Mouse (Mus musculus) Patski (cell line): ENCODE results near the gene Ryk. TPM values are rescaled to one million over a fixed set of nuclear protein-coding genes. Genes with fewer than 3 reads are reported as not detected.

Source experiments
- ATAC-seq: fragments of 100-300 bp; one replicate; pipeline ENCODE4 v1.8.0; 2021
- CTCF ChIA-PET: fragments of 350-600 bp; sonication (Branson Sonifier 250); formaldehyde crosslinking; loops from one replicate; lab custom pipeline; 2022; ENCODE audit warnings: inconsistent platforms; lab: Charles Lee
- POLR2A ChIA-PET: fragments of 350-600 bp; sonication (Branson Sonifier 250); formaldehyde crosslinking; loops from one replicate; lab custom pipeline; 2022; ENCODE audit warnings: antibody characterized with exemption, inconsistent platforms; lab: Charles Lee
- DNase-seq: peaks from one replicate; pipeline ENCODE4 v3.0.0-alpha.2; 2011; ENCODE audit warnings: low read depth, low spot score
- H3K27me3 ChIP-seq: fragments of 371-371 bp; one replicate; pipeline ENCODE4 v1.5.1; 2021
- CTCF ChIP-seq: fragments of 100-300 bp; IDR thresholded peaks from one replicate; pipeline ENCODE4 v1.5.1; 2021
- in situ Hi-C: fragments of 300-500 bp; cut with MboI; formaldehyde crosslinking; loops from 3 replicates; pipeline ENCODE4 v1.11.1; 2018; ENCODE audit warnings: low pct_unique_long_range_greater_than_20kb, mixed read lengths
- polyA plus RNA-seq: library from polyadenylated mRNA; unstranded; gene quantifications from one replicate; pipeline ENCODE4 v1.2.3, GENCODE M21; 2021

The Ryk gene
- polyA plus RNA-seq, 1 experiment from 2014 or later, result 141 TPM

- in situ Hi-C loops, result loop anchor here (5.0 kb wide), 3 partner anchors 78 to 228 kb away; no protein-coding TSS in a partner anchor
- H3K27me3 ChIP-seq, result no peaks in the 10 kb centered on the region
- DNase-seq, result no peak
- CTCF ChIA-PET, result interaction anchor here (0.8 to 5.7 kb wide), 5 partner anchors 18 to 228 kb away, joined by 3 to 54 read pairs (median 3); no protein-coding TSS in a partner anchor
- no peak for ATAC-seq
- POLR2A ChIA-PET, result interaction anchor here (0.5 to 1.1 kb wide), 2 partner anchors 25 to 202 kb away, joined by 3 read pairs; no protein-coding TSS in a partner anchor
- TF ChIP-seq CTCF, result no peak
Measured at GRCm38 (mm10) chr9:102864931-102865330, 30.2 kb downstream of the Ryk start.

GRCm38 (mm10) chr9:102865946-102866737 lies 31.4 kb downstream of the Ryk start:
- ATAC-seq, result no peak
- in situ Hi-C loops, result loop anchor here (5.0 kb wide), 3 partner anchors 79 to 229 kb away; no protein-coding TSS in a partner anchor
- no peaks in the 10 kb centered on the region for H3K27me3 ChIP-seq
- no peak for TF ChIP-seq CTCF
- POLR2A ChIA-PET, result interaction anchor here (0.8 to 1.3 kb wide), 4 partner anchors 34 to 1339 kb away, joined by 3 to 4 read pairs (median 3); no protein-coding TSS in a partner anchor
- no peak for DNase-seq
- CTCF ChIA-PET, result interaction anchor here (0.6 to 5.7 kb wide), 19 partner anchors 8 to 238 kb away, joined by 3 to 54 read pairs (median 4); no protein-coding TSS in a partner anchor

GRCm38 (mm10) chr9:102866893-102867292 lies 32.2 kb downstream of the Ryk start:
- TF ChIP-seq CTCF, result peak; percentile 89
- POLR2A ChIA-PET, result interaction anchor here (0.5 to 1.3 kb wide), 5 partner anchors 15 to 232 kb away, joined by 3 to 4 read pairs (median 3); no protein-coding TSS in a partner anchor
- peak; percentile 90 for ATAC-seq
- CTCF ChIA-PET, result interaction anchor here (0.6 to 5.7 kb wide), 23 partner anchors 8 to 238 kb away, joined by 3 to 54 read pairs (median 4); no protein-coding TSS in a partner anchor
- no peak for DNase-seq
- in situ Hi-C loops, result loop anchor here (5.0 kb wide), 3 partner anchors 80 to 230 kb away; no protein-coding TSS in a partner anchor
- H3K27me3 ChIP-seq, result no peaks in the 10 kb centered on the region

GRCm38 (mm10) chr9:102867516-102867915 lies 32.8 kb downstream of the Ryk start:
- ChIA-PET POLR2A (interaction anchor here (0.5 to 2.9 kb wide), 4 partner anchors 15 to 35 kb away, joined by 3 to 7 read pairs (median 4); partner anchors contain the start of gene Ryk), CTCF (interaction anchor here (0.7 to 5.7 kb wide), 19 partner anchors 8 to 239 kb away, joined by 3 to 54 read pairs (median 4); no protein-coding TSS in a partner anchor)
- DNase-seq, result no peak
- TF ChIP-seq CTCF, result no peak
- in situ Hi-C loops, result loop anchor here (5.0 kb wide), 3 partner anchors 80 to 230 kb away; no protein-coding TSS in a partner anchor
- no peak for ATAC-seq
- no peaks in the 10 kb centered on the region for H3K27me3 ChIP-seq

- no peaks in the 10 kb centered on the region for H3K27me3 ChIP-seq
- no peak for TF ChIP-seq CTCF
- in situ Hi-C loops, result loop anchor here (5.0 kb wide), 3 partner anchors 81 to 231 kb away; no protein-coding TSS in a partner anchor
- ATAC-seq (no peak), DNase-seq (no peak)
- ChIA-PET CTCF (interaction anchor here (0.9 to 5.7 kb wide), 6 partner anchors 10 to 239 kb away, joined by 3 to 54 read pairs (median 13); no protein-coding TSS in a partner anchor), POLR2A (interaction anchor here (2.9 kb wide), 1 partner anchor 34 kb away, joined by 7 read pairs; the partner anchor contains the start of gene Ryk)
Measured at GRCm38 (mm10) chr9:102868451-102868850, 33.7 kb downstream of the Ryk start.

GRCm38 (mm10) chr9:102876054-102876690 lies 41.5 kb downstream of the Ryk start:
- no peak for ATAC-seq
- no peaks in the 10 kb centered on the region for H3K27me3 ChIP-seq
- no peak for DNase-seq
- CTCF ChIA-PET, result interaction anchor here (1.5 kb wide), 1 partner anchor 9 kb away, joined by 3 read pairs; no protein-coding TSS in a partner anchor
- in situ Hi-C loops, result no loop called here
- no peak for TF ChIP-seq CTCF
- POLR2A ChIA-PET, result no interaction called here

GRCm38 (mm10) chr9:102877916-102878315 lies 43.2 kb downstream of the Ryk start:
- H3K27me3 ChIP-seq, result no peaks in the 10 kb centered on the region
- ATAC-seq, result no peak
- ChIA-PET CTCF (interaction anchor here (1.2 to 2.8 kb wide), 4 partner anchors 11 to 256 kb away, joined by 3 to 13 read pairs (median 5); no protein-coding TSS in a partner anchor), POLR2A (no interaction called here)
- DNase-seq, result no peak
- no peak for TF ChIP-seq CTCF
- in situ Hi-C loops, result no loop called here

- CTCF ChIA-PET, result interaction anchor here (1.0 to 2.8 kb wide), 9 partner anchors 9 to 260 kb away, joined by 3 to 13 read pairs (median 4); no protein-coding TSS in a partner anchor
- POLR2A ChIA-PET, result interaction anchor here (0.7 to 0.8 kb wide), 2 partner anchors 72 to 95 kb away, joined by 3 read pairs; no protein-coding TSS in a partner anchor
- ATAC-seq (peak; percentile 57), DNase-seq (no peak)
- in situ Hi-C loops, result no loop called here
- H3K27me3 ChIP-seq, result no peaks in the 10 kb centered on the region
- TF ChIP-seq CTCF, result peak; percentile 74
Measured at GRCm38 (mm10) chr9:102879545-102879944, 44.8 kb downstream of the Ryk start.

GRCm38 (mm10) chr9:102884703-102885102 lies 50.0 kb downstream of the Ryk start:
- TF ChIP-seq CTCF, result no peak
- ATAC-seq (no peak), DNase-seq (no peak)
- POLR2A ChIA-PET, result no interaction called here
- CTCF ChIA-PET, result interaction anchor here (1.2 kb wide), 1 partner anchor 89 kb away, joined by 3 read pairs; no protein-coding TSS in a partner anchor
- in situ Hi-C loops, result loop anchor here (5.0 kb wide), 1 partner anchor 418 kb away; no protein-coding TSS in a partner anchor
- no peaks in the 10 kb centered on the region for H3K27me3 ChIP-seq
